Mouse (Mus musculus): ENCODE measurements around the gene Mis12.

- no peak for TF ChIP-seq CTCF (IDR thresholded peaks at IDR 0.05; ENCODE audit: low read depth)
- no peak for TF ChIP-seq EP300 (optimal IDR thresholded peaks at IDR 0.05)
Observed at GRCm38 (mm10) chr11:70982030-70982429, 37.4 kb upstream of the Mis12 start.

All from stomach, postnatal 0 days (tissue).